Mouse (Mus musculus): ENCODE measurements around the gene Isoc2a. TPM values are rescaled to one million over a fixed set of nuclear protein-coding genes. Genes with fewer than 3 reads are reported as not detected.
"Not testable (repeated sequence)": the region's sequence is repeated elsewhere in the genome, so short reads cannot be mapped to it uniquely, and the experiment has no call there.

Isoc2a gene
- total RNA-seq (2015) (2.3 and 3.0 TPM in 2 replicates), total RNA-seq (2017) (5.0 TPM in 2 replicates)

DNA sequence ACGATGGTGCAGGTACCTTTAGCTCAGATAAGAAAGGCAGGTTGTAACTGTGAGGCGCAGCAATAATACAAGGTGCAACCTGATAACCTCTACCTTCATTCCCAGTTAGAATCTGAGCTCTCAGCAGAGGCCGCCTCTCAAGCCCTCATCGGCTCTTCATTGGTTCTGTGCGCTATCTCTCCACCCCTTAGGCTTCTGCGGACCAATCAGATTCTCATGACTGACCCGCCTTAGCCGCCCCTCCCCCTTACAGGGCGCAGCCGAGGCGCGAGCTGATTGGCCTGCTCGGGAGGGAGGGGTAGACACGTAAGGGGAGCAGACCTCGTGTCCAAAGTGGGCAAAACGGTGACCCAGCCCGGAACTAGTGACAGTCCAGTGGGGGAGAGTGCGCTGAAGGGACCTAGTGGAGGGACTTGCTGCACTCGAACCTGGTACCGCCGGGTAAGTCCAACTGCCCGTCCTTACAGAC, at the start of gene Isoc2a:
Isoc2a (plus strand) TSS at position 401 of the 469 bp plus-strand sequence.
- ATAC-seq (ENCODE audit: poor library complexity, severe bottlenecking) = peak; percentile 99

DNA sequence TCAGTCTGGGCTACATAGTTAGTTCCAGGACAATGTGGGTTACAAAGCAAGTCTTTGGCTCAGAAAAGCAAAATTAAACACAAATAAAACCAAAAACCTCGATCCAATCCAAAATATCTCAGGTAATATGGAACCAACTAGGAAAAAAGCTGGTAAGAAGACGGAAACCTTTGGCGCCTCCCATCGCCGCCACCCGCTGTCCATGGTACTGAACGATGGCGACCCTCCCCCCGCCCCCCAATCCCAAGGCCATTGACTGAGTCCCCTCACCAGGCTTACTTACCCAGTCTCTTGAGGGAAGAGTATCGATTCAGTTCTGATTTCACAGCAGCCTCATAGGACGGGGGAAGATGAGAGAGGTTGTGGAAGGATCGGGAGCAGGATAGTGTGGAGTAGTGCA, 46.5 kb upstream of the Isoc2a start:
- no peak for ATAC-seq (ENCODE audit: poor library complexity, severe bottlenecking)

DNA sequence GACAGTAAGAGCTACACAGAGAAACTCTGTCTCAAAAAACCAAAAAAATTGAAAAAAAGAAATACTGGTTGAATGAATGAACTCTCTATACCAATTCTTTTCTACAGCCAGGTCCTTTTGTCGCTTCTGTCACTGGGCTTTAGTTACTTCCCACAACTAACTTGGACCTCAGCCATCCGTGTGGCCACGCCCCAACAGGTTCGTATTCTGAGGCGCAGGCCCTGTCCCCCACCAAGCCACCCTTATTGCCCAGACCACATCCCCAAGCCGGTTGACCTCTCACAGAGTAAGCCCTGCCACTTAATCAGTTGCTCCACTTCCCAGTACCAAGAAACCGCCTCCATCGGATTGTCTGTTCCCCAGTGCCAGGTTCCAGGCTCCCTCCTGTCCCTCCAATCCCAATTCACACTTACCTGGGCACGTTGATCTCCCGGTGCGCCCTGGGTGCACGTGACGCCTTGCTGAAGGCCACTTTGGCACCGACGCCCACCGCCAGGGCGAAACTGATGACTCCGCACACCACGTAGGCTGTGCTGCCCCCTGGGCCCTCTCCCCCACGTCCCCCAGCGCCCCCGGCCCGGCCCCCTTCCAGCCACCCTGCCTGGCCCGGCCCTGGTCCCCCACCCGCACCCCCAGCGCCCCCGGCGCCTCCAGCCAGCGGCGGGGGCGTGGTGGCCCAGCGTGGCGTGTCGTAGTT, 41.2 kb upstream of the Isoc2a start:
- no peak for ATAC-seq (ENCODE audit: poor library complexity, severe bottlenecking)

DNA sequence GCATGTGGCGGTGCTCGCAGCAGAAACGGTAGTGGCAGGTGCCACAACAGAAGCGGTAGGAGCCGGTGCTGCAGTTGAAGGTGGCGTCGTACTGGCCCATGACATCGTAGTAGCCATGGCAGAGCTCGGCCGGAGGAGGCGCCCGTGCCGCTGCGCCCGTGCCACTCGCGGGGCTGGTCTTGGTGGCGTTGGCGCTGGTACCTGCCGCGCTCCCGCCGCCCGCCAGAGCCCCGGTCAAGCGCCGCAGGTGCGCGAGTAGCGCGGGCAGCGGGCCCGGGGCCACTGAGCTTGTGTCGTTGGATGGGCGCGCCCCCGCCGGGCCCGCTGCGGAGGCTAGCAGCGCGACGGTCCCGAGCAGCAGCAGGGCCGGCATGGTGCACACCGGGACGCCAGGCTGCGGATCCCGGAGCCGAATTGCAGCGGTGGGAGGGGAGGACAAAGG, 40.6 kb upstream of the Isoc2a start:
- peak; percentile 89 for ATAC-seq (ENCODE audit: poor library complexity, severe bottlenecking)

DNA sequence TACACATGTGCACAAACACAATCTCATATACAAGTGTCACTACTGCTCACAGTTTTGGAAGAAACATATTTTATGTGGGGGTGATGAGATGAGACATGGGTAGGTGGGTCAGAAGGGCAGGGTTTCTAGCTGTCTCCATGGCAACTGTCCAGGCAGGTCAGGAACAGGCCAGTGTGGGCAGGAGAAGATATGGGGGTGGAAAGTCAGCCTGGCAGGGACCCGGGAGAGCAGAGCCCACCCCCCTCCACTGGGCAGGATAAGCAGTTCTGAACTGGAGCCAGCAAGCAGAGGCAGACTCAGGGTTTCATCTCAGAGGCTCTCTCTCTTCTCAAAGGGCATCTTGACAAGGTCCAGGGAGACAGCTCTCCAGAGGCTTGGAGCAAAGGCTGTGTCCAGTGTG, 39.3 kb upstream of the Isoc2a start:
- no peak for ATAC-seq (ENCODE audit: poor library complexity, severe bottlenecking)

DNA sequence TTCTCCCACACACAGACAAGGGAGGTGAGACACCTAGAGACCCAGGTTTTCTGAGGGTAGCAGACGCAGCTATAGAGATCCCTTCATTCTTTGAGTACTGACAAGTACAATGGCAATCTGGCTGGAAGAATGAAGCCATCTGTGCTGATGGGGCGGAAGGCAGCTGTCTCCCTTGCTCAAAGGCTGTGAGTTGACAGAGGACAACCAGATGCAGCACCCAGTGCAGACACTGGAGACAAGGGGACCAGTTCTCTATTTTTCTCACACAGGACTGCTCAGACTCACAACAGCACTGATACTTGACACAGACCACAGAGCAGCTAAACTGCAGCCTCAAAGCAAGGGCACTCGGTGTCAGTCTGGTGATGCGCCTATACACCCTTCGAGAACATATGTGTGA, 34.9 kb upstream of the Isoc2a start:
- ATAC-seq (ENCODE audit: poor library complexity, severe bottlenecking) = no peak

DNA sequence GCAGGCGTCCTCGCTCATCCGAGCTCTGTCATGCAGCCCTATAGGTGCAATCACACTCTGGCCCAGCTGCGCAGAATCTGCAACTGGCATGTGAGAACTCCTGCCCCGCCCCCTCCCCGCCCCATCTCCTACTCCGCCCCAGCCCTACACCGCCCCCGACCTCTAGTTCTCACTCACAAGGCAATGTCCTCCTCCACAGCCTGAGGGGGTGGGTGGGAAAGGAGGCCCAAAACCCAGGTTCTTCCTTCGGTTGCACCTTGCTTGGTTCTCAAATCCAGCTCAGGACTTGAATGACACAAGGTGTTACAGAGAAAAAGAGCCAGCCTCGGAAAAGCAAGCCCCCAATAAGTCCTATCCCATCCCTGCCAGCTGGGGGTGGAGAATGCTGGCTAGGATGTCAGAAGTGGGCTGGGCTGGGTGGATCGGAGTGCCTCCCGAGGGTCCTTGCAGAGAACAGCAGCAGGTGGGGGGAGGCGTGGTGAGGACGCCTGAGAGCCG, 34.3 kb upstream of the Isoc2a start:
- ATAC-seq (ENCODE audit: poor library complexity, severe bottlenecking) = no peak

DNA sequence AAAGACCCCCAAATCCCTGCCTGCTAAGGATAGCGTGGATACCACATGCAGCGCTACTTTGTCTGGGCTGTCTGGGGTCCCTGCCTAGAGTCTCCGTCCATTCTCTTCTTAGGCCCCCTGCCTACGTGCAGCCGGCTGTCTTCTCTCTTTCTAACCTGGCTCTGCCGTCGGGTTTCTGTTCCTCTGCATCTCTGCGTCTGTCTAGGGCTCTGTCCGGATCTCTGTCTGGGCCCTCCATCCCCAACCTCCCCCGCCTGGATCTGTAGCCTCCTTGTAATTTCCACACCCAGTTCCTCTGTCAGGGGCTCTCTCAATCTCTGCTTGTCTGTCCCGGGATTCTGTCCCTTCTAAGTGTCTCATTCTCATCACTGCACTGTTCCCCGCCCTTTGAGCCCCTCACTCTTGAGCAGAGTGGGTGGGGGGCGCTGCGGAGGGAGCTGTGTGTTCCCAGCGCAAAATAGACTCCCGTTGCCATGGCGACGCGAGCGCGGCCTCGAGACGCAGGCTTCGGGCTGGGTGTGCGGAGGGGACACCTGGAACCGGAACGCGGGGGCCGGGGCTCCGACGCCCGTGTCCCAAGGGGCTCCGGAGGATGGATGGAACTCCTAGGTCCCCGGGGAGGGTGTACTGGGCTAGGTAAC, 33.2 kb upstream of the Isoc2a start:
- ATAC-seq (ENCODE audit: poor library complexity, severe bottlenecking) = no peak

DNA sequence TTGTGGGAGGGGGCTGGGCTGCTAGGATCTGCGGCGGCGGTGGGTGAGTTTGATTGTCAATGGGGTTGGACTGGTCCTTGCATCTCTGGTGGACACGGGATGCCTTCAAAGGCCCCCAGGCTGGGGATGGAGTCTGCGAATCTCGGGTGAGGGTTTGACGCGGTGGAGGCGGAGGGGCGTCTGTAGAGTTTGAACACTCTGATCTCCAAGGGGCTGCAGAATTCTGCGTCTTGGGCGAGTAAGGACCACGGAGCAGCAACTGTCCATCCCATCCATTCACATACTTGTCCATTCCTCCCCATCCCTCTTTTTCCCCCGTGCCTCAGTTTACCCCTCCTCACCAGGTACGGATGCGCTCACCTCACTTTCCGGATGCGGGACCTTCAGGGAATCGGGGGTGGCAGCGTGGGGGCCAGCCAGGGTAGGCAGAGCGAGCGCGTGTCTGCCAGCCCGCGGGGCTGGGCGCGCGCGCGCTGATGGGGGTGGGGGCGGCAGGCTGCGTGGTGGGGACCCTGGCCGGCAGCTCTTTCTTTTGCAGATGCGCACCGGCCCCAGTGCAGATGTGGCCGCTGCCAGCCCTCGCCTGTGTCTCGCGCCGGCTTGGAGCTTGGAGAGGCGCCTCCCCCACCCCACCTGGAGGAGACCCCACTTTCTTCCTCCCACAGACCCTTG, 32.6 kb upstream of the Isoc2a start, which contains the start of gene Shisa7:
Shisa7 (minus strand) TSS at position 452 of the 672 bp plus-strand sequence.
- ATAC-seq (ENCODE audit: poor library complexity, severe bottlenecking) = no peak

DNA sequence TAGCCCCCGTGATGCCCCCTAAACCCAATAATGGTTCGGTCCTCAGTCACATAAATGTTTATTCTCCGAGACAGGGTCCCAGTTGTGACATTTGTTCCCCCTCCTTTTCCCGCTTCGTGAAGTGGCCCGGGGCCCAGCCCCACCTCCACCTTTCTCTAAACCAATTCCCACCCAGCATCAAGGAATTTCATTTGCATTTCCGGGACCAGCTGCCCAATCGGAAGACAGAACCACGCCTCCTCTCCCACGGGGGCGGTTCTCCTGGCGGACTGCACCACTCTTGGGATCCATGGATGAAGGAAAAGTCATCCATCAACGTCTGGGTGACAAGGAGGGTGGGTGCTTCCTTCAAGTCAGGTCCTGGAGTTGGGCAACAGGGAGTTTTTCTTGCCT, 32.0 kb upstream of the Isoc2a start:
- no peak for ATAC-seq (ENCODE audit: poor library complexity, severe bottlenecking)

DNA sequence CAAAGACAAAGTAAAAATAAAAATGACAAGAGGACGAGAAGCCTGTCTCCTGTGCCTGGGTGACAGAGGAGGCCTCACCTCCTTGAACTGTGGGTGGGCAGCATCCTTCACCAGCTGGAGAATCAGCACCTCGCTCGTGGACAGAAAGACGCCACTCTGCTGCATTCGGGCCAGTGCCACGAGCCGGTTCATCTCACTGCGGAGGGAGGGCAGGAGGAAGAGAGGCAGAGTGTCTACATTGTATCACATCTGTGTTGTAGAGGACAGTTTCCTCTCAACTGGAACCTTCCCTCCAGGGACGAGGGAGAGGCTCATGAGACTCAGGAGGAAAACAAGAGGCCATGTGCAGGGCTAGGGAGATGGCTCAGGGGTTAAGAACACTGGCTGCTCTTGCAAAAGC, 27.6 kb upstream of the Isoc2a start:
- ATAC-seq (ENCODE audit: poor library complexity, severe bottlenecking) = no peak

DNA sequence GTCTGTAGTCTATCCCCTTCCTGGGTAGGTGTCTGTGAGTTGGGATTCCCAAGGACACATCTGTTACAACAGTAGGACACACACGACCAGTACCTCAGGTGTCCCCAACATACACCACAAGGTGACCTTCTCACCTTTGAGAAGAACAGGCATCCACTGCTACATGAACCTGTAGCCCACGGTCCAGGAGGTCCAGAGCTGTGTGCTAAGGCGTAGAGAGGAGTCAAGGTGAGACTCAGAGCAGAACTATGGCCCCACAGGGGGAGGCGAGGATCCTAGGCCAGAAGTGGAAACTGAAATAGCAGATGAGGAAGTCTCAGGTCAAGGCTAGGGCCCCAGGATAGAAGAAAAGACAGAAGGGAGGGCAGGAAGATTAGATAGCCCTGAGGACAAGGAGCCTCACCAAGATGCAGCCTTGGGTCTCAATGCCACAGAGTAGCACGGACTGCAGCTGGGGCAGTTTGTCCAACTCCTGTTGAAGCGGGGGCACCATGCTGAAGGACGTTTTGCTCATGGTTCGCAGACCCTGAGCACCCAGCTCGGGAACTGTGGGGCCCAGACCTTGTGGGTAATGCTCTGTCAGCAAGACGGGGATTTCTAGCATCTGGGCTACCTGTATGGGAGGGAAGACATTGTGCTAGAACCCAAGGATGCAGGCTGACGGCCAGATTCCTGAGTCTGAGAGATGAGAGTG, 26.2 kb upstream of the Isoc2a start:
- ATAC-seq (ENCODE audit: poor library complexity, severe bottlenecking) = no peak

DNA sequence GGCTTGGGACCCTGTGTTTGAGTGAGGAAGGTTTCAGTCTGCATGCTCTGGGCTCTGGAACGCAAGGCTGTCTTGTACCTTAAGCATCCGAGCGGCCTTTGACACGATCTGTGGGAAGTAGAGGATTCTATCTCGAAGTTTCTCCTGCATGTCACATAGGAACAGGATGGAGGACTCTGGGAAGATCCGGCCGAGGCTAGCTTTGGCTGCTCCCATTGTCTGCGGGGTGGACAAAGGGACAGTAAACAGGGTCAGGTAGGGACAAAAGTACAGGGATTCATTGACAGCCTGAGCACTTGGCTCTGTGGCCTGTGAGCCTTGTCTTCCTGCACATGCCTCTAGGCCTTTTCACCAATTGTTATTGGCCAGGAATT, 25.7 kb upstream of the Isoc2a start:
- ATAC-seq (ENCODE audit: poor library complexity, severe bottlenecking) = no peak

DNA sequence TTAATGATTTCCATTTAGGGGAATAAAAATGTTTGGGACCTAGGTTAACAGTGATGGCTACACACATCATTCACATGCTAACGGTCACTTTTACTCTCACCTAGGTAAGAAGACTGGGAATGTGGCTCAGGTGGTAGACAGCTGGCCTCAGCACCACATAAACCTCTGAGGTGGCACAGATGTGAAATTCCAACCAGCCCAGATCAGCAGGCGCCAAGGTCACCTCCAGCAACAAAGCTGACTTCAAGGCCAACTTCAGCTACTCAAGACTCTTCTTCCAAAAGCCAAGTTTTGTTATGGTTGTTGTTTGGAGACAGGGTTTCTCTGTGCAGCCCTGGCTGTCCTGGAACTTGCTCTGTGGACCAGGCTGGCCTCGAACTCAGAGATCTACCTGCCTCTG, 23.3 kb upstream of the Isoc2a start:
- no peak for ATAC-seq (ENCODE audit: poor library complexity, severe bottlenecking)

DNA sequence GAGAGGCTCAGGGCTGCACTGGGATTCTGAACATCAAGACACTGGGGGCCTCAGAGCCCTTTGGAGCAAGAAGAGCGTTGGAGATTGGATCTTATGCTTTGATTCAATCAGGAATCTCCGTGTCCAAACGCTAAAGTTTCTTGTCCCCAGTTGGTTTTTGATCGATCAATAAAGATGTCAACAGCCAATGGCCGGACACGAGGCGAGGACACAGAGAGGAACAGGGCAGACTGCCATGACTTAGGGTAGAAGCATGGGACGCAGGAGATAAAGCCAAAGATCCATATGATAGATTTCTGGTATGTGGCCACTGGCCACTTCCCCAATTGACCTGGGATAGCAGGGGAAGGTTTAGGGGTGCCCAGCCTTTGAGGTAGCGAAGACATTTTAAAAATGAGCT, 20.4 kb upstream of the Isoc2a start:
- ATAC-seq (ENCODE audit: poor library complexity, severe bottlenecking) = no peak

DNA sequence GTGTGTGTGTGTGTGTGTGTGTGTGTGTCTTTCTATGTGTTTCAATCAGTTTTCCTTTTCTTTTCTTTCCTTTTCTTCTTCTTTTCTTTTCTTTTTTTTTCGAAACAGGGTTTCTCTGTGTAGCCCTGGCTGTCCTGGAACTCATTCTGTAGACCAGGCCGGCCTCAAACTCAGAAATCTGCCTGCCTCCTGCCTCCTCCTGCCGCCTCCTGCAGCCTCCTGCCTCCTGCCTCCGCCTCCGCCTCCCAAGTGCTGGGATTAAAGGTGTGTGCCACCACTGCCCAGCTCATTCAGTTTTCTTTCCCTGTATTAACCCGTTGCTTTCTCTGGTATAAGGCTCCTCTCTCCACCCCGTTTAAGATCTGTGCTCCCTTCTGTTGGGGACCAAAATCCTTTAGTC, 19.6 kb upstream of the Isoc2a start:
- no peak for ATAC-seq (ENCODE audit: poor library complexity, severe bottlenecking)

DNA sequence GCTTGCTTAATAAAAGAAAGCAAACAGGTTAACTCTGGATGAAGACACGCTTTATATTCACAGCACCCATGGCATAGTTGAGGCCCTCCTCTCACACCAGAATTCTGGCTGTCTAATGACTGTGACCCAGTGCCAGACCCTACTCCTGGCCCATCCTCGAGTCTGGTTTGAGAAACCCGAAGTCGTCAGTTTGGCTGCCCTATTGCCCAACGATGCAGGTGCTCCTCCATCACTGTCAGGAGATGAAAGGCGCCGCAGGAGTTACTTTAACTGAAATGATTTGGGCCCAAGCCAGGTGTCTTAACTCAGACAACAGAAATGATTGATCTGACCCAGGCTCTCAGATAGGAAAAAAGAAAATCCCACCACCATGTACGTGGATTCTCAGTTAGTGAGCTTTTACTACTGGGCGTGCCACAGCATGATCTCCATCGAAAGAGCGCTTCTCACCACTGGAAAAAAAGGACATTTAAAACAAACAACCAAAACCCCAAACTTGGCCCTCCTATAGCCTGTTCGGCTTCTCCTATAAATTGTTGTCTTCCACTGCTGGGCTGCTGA, 17.5 kb upstream of the Isoc2a start:
- ATAC-seq (ENCODE audit: poor library complexity, severe bottlenecking) = no peak

DNA sequence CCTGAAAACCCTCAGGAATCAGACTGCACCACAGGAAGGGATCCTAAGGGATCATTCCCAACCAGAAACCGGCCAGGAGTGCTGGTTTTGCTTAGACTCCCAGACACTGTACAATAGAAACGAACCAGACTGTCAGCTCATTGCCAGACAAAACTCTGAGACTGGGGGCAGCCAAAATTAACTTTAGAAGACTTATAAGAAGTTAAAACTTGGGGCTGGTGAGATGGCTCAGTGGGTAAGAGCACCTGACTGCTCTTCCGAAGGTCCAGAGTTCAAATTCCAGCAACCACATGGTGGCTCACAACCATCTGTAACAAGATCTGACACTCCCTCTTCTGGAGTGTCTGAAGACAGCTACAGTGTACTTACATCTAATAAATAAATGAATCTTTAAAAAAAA, 16.0 kb upstream of the Isoc2a start:
- ATAC-seq (ENCODE audit: poor library complexity, severe bottlenecking) = not testable (repeated sequence)

DNA sequence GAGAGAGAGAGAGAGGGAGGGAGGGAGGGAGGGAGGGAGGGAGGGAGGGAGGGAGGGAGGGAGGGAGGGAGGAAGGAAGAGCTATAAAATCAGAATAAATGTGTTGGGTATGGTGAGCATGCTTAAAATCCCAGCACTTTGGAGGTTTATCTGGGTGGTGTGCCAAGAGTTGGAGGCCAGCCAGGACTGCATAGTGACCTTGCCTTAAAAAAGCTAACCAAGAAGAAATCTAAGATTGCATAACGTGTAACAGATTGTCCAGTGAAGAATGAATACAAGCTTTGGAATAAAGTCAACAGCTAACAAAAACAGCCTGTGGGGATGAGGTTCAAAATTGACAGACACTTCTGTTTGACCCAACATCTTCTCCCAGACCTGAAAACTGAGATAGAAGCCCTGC, 13.9 kb upstream of the Isoc2a start:
- ATAC-seq (ENCODE audit: poor library complexity, severe bottlenecking) = no peak

DNA sequence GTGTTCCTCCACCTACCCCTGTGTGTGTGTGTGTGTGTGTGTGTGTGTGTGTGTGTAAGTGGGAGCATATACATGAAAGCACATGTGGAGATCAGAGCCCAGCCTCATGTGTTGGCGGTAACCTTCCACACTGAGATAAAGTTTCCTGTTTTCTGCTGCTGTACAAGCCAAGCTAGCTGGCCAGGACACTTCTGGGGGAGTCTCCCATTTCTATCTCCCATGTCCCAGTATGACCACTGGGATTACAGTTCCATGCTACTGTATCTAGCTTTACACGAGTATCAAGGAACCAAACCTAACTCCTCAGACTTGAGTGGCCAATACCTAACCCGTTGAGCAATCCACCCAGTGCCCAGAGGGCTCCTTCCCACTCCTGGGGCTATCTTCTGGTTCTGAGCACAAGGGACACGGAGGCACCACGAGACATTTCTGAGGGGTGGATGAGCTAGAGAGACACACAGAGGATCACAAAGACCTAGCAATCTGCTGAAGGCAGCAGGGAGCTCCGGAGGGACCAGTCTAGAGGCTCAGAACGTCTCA, 13.3 kb upstream of the Isoc2a start:
- ATAC-seq (ENCODE audit: poor library complexity, severe bottlenecking) = no peak
